Mouse (Mus musculus) brain, embryonic 18.5 days (tissue): ENCODE measurements around the gene Ralbp1.

ENCODE experiments used
- DNase-seq: peaks from one replicate; pipeline ENCODE4 v3.0.0-alpha.2; 2012; ENCODE audit warnings: low read depth, low spot score

Ralbp1 gene

GRCm38 (mm10) chr17:65885697-65886529 lies at the start of gene Ralbp1:
TSS of gene Ralbp1 (minus strand) at chr17:65885798.
- DNase-seq = no peak

DNA sequence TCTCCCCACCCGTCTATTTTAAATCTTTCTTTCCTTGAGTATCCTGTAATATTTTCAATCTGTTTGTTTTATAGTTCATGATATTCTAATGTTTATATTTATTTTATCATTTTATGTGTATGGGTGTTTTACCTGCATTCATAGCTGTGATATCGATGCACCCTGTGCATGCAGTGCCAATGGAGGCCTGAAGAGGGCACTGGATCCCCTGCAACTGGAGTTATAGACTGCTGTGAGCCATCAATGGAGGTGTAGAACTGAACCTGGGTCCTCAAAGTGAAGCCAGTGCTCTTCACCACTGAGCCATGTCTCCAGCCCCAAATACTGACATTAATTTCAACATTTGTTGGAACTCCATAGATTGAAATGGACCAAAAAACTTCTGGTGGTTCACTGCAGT lies 48.1 kb upstream of the Ralbp1 start:
- no peak for DNase-seq

DNA sequence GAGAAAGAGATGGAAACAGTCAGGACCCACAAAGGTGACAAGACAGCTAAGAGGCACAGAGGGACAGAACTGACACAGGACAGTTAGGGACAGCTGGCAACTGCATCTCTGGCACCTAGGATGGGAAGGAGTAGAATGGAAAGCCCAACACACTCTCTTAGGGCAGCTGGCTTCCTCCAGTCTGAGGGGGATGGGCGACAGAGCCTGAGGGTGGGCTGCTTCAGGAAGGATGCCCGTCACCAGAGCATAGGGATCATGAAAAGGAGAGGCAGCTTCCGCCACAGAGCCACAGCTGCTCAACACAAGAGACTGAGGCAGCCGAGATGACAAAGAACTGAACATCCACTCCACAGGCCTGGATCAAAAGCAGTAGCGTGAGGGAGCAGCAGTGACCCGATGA lies 45.9 kb upstream of the Ralbp1 start:
- DNase-seq = no peak

DNA sequence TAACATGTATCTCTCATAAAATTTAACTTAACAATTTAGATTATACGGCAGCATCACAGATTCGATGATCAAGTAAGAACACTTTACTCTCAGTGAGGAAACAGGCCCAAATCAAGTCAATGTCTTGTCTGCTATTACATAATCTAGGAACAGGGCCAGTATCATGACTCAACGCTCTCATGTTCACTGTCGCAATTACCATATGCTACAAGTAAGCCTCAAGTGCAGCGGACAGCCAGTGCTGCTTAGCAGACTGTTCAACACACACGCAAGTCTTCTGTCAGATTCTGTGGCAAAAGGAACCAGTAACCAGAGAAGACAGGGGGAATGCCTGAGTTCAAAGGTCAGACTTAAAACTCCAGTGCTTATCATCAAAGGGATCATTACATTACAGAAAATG lies 45.4 kb upstream of the Ralbp1 start:
- no peak for DNase-seq

- DNase-seq = no peak
These were observed 44.7 kb upstream of the Ralbp1 start for GRCm38 (mm10) chr17:65930158-65930826.

DNA sequence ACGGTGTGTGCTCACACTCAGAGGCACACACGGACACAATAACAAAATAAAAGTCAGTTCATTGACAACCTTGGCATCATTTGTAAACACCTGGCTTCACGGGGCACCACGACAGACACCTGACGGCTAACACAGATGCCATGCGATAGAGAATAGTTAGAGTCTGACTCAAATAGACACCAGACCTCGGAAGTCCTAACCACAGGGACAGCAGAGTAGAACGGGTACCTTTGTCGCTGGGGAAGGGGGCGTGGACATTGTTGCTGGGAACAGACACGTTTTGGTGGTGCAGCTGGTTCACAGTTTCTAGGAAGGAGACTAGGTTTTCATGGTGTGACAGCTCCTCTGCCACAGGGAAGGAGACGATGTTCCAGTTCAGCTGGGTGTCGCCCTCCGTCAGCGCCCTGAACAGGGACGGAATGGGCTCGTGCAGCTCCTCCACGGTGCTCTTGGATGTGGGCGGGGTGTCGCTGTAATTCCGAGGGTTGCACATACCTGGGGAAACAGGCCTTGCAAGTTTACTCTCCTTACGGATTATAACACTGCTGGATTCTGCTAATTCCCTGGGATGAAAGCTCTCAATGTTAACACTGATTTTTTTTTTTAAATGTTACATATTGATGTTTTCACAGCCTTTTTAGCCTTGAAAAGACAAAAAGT lies 43.9 kb upstream of the Ralbp1 start:
- DNase-seq = no peak

- no peak for DNase-seq
These were observed 41.5 kb upstream of the Ralbp1 start for GRCm38 (mm10) chr17:65927077-65927476.

- no peak for DNase-seq
These were observed 38.6 kb upstream of the Ralbp1 start for GRCm38 (mm10) chr17:65924218-65924617.

GRCm38 (mm10) chr17:65921975-65922374 lies 36.4 kb upstream of the Ralbp1 start:
- DNase-seq = no peak

DNA sequence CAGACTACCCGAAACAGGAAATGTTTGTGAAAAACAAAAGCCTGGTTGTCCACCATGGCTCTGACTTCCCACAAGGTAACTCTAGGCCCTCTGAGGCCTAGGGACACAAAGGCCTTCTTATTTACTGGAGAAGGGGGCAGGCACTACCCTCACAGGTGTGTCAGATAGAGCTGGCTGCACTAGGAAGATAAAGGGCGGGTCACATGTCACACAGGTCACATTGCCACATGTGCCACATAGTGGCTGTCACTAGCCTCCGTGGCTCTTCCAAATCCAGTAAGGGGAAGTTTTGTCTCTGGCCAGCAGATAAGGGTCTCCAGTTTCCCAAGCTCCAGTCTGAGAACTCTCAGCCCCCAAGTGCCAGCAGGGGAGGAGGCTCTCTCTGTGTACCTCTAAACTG lies 33.6 kb upstream of the Ralbp1 start:
- no peak for DNase-seq

GRCm38 (mm10) chr17:65916135-65916668 lies 30.6 kb upstream of the Ralbp1 start:
- peak; percentile 56 for DNase-seq

DNA sequence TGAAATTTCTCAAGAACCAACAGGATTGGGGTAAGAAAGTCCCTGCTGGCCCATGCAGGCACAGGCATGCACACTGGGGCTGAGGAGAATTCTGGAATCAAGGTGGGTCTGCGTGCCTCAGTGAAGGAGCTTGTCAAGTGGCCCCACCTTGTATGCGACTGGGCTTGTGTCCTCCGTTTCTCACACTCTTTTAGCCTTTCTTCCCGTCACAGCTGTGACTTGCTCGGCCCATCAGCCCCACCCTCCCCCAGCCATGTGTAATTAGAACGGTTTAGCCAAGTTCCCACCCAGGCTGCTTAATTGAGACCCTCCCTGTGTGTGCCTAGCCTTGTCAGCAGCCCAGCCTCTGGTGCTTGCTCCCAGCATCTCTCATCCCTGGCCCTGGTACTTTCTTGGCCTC lies 28.5 kb upstream of the Ralbp1 start:
- no peak for DNase-seq

- no peak for DNase-seq
These were observed 26.6 kb upstream of the Ralbp1 start for GRCm38 (mm10) chr17:65912202-65912601.

DNA sequence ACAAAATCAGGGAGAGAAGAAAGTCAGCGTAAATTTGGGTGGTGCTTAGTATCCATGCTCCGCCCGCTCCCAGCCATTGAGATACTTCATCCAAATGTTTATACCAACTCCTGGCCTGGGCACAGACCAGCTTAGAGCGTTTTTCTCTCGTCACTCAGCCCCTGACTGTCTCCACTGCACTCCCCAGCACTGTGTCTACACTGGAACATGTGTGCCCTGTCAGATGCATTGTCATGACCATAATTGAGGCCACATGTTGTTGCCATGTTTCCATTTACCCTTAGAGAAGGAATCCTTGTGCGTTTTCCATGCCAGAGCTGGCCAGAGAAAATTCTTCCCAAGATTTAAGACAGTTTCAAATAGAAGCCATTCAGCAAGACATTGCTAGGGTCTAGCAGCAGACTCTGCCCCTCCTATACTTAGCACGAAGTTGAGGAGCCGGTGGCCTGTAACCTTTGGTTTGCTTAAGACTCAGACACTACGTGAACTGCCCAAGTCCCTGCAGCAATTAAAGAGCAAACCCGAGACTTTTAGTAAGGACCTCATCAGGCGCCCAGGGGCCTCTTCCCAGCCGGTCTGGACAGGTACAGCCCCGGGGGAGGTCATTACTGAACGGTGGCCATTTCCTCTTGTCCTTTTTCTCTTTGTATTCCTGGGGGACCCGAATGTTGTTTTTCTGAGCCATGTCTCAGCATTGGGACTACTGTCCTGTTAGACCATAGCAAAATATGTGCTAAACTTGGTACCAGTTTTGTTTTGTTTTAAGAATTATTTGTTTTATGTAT lies 25.9 kb upstream of the Ralbp1 start:
- no peak for DNase-seq

- DNase-seq = no peak
These were observed 22.7 kb upstream of the Ralbp1 start for GRCm38 (mm10) chr17:65908270-65908669.

- DNase-seq = no peak
These were observed 21.4 kb upstream of the Ralbp1 start for GRCm38 (mm10) chr17:65906895-65907401.

- DNase-seq = no peak
These were observed 20.8 kb upstream of the Ralbp1 start for GRCm38 (mm10) chr17:65906313-65906894.

- no peak for DNase-seq
These were observed 19.6 kb upstream of the Ralbp1 start for GRCm38 (mm10) chr17:65905241-65905640.

DNA sequence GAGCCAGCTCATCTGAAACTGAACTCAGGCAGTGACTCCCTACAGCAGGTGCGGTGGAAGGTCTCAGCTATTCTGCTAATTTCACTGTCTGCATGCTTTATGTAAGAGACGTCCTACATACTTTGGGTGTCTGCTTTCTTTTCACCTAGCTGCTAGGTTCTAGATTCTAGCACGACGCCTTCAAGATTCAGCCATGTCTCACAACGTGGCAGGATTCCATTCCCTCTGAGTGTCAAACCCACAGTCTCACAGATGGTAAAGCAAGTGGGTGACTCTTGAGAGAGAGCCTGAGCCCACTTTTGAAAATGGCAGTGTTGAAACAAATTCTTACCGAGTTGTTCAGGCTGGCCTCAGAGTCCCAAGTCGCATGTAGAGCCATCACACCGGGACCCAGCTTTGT lies 18.2 kb upstream of the Ralbp1 start:
- DNase-seq = no peak

- DNase-seq = no peak
These were observed 17.4 kb upstream of the Ralbp1 start for GRCm38 (mm10) chr17:65903011-65903410.

DNA sequence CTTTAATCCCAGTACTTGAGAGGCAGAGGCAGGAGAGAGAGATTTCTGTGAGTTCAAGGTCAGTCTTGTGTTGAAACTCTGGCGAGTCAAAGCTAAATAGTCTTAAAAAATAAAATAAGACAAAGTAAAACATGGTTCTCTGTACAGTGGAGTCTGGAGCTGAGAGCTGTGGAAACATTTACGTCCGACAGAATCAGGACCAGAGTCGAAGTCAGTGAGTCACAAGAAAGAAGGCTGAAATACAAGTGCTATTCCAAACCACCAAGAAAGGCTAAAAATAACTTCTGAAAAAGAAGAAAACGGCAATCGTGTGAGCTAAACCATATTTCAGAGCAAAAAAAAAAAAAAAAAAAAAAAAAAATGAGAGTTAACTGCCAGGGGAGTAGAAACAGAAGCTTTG lies 16.7 kb upstream of the Ralbp1 start:
- no peak for DNase-seq
